Mouse (Mus musculus): ENCODE data around the gene Nrap.
A peak's percentile ranks its signal among the peaks of the same experiment; 100 is the strongest.
"Not testable (repeated sequence)": the region's sequence is repeated elsewhere in the genome, so short reads cannot be mapped to it uniquely, and the experiment has no call there.

The Nrap gene

GRCm38 (mm10) chr19:56389879-56390278 lies at the start of gene Nrap:
Gene Nrap, minus strand, starts transcription at chr19:56390037.
- DNase-seq (ENCODE audit: low spot score in 2 of 2): no peak

GRCm38 (mm10) chr19:56439072-56439434 lies 49.2 kb upstream of the Nrap start:
- DNase-seq (ENCODE audit: low spot score in 2 of 2): peak in 1 of 2 experiments; percentile 51

DNA sequence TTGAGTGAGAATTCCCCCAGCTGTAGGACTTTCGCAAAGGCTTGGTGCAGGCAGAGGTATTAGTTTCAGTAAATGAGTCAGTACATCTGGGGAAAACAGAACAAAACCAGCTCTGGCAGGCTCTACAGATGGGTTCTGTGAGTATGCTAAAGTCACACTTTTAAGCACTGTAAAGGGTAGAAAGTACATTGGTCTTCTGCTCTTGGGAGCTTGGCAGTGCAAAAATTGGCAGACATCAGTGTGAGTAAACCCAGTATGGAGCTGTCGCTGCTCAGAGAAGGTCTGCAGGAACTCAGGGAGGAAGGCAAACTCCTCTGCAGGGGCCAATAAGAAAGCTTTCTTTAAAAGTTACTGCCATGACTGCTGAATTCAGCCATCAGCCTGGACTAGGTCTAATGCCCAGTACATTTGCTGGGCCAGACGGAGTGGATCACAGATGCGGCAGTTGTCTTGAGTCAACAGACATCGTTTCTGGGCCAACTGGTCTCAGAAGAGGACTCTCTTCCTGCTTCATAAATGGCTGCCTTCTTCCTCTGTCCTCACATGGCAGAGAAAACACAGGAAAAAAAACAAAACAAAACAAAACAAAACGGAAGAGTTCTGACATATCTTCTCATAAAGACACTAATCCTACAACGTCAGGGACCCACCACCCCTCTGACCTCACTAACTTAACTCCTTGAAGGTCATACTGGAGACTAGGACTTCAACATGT lies 48.7 kb upstream of the Nrap start:
- peak in 1 of 2 experiments; percentile 28 for DNase-seq (ENCODE audit: low spot score in 2 of 2)

DNA sequence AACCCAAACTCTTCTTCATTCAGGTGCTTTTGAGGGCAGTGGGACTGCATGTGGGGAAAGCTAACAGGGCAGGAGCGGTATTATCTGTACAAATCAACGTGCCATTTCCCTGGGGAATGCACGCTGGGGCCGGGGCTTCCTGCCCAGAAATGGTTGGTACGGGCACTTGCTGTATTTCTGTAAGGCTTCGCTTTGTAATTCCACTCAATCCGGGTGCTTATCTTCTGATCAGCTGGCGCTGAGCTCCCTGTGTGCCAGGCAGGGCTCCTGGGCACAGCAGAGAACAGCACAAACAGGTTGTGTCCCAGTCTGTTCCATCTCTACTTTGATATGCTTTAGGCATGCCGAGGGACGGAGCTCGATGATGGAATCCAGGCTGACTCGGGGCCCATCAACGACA lies 46.5 kb upstream of the Nrap start:
- no peak for DNase-seq (ENCODE audit: low spot score in 2 of 2)

DNA sequence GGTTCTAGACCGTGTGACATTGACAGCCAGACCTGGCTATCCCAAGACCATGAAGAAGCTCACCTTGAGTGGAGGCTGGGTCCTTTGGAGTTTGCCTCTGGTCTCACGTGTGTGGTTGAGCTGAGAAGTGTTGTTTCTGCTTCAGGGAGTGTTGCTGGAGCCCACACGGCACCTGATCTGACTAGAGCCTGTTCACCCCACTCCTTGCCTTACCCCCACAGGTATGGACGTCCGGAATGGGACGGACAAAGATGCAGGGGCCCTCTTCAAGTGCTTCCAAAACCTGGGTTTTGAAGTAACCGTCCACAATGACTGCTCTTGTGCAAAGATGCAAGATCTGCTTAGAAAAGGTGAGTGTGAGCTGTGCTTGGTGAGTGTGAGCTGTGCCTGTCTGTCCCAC lies 43.7 kb upstream of the Nrap start:
- DNase-seq (ENCODE audit: low spot score in 2 of 2): no peak

- DNase-seq (ENCODE audit: low spot score in 2 of 2): no peak
Measured at GRCm38 (mm10) chr19:56432706-56433105, 42.9 kb upstream of the Nrap start.

DNA sequence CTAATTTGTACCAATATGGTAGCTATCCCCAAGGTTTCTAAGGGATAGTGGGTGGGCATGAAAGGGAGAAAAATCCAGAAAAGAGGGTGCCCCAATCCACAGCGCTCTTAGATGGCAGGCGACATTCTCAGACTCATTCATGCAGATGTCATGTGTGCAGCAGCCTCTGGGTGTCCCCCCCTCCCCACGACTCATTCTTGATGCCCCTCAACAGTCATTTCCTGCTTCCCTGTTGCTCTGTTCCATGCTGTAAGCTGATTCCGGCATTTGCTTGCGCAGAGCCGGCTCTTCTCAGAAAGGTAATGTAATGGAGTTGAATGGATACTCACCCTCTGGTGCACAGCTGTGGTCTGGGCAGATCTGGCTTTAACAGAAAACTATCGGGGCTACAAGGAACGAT lies 40.5 kb upstream of the Nrap start:
- DNase-seq (ENCODE audit: low spot score in 2 of 2): no peak

DNA sequence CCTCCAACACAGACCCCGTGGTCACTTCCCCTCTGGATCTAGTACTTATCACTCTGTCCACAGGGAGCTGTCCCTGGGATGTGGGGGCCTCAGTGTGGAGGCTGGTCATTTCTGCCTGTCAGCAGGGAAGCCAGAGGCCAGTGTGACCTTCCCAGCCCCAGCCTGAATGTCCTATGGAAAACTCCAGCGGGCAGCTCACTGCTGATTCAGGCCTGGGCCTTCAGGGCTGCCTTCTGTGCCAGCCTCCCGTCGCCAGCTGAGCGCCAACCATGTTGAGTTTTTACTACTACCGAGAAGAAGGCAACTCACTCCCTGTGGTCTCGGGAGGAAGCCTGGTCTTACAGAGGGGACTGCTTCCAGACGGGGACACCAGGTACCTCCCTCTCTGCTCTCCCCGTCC lies 35.7 kb upstream of the Nrap start:
- DNase-seq (ENCODE audit: low spot score in 2 of 2): no peak

DNA sequence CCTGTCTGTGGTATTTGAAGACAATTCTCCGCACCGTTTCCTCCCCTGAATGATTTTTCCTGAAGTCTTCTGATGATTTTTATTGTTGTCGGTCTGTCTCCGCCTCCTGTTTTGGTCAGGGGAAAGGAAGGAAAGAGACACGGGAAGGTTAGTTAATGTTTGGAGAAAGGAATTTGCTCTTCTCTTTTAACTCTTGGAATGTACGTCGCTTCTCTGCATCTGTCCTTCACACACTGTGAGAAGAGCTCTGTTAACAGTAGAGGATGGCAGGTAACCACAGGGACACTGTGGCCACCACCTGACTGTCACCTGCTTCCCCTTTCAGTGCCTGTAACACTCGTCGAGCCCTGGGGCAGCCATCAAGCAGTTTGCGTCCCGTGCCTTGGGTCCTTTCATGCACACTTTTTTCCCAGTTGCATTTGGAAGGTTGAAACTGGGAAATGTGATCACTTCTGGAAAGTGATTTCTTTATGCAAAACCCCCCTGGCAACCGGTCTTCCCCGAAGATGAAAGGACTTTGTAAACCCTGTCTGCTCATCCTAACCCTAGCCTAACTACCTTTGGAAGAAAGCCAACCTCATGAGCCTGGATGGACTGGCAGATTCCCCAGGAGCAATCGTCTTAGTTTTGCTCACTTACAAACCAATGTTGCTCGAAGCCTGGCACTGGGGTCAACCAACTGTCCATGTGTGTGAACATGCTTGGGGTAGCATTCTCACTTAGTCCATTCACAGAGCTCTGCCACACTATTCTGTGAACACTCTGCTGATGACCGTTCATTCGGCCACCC lies 35.0 kb upstream of the Nrap start:
- DNase-seq (ENCODE audit: low spot score in 2 of 2): no peak

DNA sequence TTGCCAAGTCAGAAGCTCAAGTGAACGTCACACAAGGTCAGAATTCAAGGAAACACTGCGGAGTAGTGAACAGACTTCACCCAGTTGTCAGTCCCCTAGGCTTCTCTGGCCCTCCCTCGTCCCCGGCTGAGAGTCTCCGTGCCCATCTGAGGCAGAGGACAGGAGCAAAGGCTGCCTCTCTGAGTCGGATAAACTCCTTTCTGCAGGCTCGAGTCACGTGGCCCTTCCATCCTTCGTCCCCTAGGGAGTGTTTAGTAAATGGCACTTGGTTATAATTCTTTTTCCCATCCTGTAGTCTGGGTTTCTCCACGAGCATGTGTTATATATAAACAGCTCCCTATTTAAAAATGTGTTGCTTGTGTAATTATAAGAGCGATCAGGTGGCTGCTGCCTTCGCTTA lies 33.5 kb upstream of the Nrap start:
- no peak for DNase-seq (ENCODE audit: low spot score in 2 of 2)

GRCm38 (mm10) chr19:56422476-56423338 lies 32.9 kb upstream of the Nrap start:
- peak; percentile 74 to 86 for DNase-seq (ENCODE audit: low spot score in 2 of 2)

DNA sequence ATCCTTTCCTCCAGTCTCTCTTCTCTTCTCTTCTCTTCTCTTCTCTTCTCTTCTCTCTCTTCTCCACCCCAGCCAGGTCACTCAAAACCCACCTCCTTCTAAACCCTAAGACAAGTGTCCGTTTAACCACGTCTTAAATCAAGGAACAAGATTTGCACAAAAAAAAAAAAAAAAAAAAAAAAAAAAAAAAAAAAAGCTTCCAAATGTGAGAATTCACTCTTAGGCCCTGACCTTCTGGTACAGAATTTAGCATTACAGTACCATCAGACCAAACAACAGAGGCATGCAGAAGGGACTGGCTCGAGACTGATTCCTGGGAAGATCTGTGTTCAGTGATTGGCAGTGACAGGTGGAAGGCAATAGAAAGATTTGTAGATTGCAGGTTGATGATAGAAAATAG lies 30.5 kb upstream of the Nrap start:
- DNase-seq (ENCODE audit: low spot score in 2 of 2): no peak

- DNase-seq (ENCODE audit: low spot score in 2 of 2): no peak
Measured at GRCm38 (mm10) chr19:56419452-56419851, 29.6 kb upstream of the Nrap start.

GRCm38 (mm10) chr19:56418404-56418803 lies 28.6 kb upstream of the Nrap start:
- no peak for DNase-seq (ENCODE audit: low spot score in 2 of 2)

DNA sequence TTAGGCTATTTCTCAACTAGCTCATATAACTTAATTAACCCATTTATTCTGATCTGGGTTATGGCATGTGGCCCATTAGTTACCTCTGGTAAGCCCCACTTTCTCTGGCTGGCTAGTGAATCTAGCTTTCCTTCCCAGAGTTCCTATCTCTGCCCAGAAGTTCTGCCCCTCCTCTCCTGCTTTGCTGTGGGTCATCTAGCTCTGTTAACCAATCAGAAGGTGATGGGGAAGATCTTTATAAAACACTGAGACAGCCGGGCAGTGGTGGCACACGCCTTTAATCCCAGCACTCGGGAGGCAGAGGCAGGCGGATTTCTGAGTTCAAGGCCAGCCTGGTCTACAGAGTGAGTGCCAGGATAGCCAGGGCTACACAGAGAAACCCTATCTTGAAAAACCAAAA lies 20.0 kb upstream of the Nrap start:
- DNase-seq (ENCODE audit: low spot score in 2 of 2): not testable (repeated sequence)

DNA sequence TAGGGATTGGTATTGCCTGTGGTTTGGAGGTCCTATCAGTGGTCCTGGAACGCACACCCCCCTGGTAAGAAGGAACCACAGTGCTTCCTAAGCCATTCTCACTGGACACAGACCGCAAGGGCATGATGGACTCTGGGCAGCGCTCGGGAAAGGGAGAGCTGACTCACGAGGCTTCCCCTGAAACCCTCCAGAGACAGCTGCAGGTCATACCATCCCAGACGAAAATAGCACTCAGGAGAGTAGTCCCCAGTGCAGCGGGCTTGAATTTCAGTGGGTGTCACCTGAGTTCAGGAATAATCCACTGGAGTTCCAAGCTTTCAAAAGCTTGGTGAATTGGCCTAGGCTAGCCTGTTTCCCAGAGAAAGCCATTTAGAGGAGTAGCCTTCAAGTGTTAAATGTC lies 16.7 kb upstream of the Nrap start:
- DNase-seq (ENCODE audit: low spot score in 2 of 2): no peak

- DNase-seq (ENCODE audit: low spot score in 2 of 2): no peak
Measured at GRCm38 (mm10) chr19:56405824-56406223, 16.0 kb upstream of the Nrap start.

GRCm38 (mm10) chr19:56401864-56402263 lies 12.0 kb upstream of the Nrap start:
- peak in 1 of 2 experiments; percentile 7 for DNase-seq (ENCODE audit: low spot score in 2 of 2)

DNA sequence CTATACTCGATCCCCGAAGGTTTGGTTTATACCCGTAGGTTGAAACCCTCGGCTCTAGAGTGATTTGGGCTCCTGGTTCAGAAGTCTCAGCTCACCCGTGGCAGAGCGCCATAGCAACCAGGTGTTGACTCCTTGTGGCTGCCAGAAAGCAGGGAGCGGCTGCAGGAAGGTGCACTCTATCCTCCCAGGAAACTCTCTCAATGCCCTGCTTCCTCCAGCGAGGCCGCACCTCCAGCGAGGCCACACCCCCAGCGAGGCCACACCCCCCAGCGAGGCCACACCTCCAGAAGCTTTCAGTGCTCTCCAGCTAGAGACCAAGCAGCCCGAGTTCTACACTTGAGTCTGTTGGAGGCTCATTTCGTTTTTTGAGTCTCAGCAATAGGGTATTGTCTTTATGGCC lies 10.4 kb upstream of the Nrap start:
- DNase-seq (ENCODE audit: low spot score in 2 of 2): peak; percentile 86 to 93

DNA sequence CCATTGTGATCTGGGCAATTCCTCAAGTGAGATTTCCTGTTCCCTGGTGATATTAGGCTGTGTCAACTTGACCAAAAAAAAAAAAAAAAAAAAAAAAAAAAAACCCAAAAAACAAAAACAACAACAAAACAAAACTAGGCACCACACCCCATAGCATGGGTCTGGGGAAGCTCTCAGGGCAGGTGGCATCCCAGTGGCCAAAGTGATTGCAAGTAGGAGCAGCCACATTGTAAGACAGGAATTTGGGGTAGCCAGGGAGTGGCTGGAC lies 8.6 kb upstream of the Nrap start:
- DNase-seq (ENCODE audit: low spot score in 2 of 2): peak in 1 of 2 experiments; percentile 12

- peak in 1 of 2 experiments; percentile 27 for DNase-seq (ENCODE audit: low spot score in 2 of 2)
Measured at GRCm38 (mm10) chr19:56397663-56398527, 8.1 kb upstream of the Nrap start.
